Mouse (Mus musculus): Measurements from ENCODE around the gene Mamdc2.

DNA sequence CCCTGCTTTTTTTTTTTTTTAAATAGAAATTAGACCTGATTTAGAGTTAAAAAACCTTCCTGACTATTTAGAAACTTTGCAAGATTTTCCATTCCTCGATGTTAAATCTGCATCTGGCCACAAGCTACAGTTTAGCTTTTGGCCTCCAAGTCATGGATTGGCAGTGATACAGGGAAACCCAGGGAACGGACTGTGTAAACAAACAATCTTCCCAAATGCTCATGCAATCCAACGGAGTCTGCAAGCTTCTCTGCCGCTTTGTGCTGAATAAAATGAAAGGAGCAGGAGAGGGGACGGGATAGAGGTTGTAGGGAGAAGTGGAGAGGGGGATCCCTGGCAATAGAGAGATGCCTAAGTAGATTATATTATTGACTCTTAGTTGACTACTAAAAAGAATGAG lies 47.8 kb downstream of the Mamdc2 start:
- no peak for TF ChIP-seq POLR2AphosphoS5 (IDR thresholded peaks at IDR 0.05; ENCODE audit: insufficient replicate concordance, low read depth, low read length)
- TF ChIP-seq CTCF (IDR thresholded peaks at IDR 0.05; ENCODE audit: low read depth, low read length) = no peak
- TF ChIP-seq TAL1 (conservative IDR thresholded peaks at IDR 0.05; ENCODE audit: low read depth, low read length) = no peak
- no peak for TF ChIP-seq GATA1 (IDR thresholded peaks at IDR 0.05; ENCODE audit: borderline replicate concordance, low read length)
- no peak for TF ChIP-seq GATA2 (IDR thresholded peaks at IDR 0.05; ENCODE audit: borderline replicate concordance, low read depth, low read length)
